Mouse (Mus musculus): ENCODE results near the gene Klk1b11. TPM values are rescaled to one million over a fixed set of nuclear protein-coding genes. Genes with fewer than 3 reads are reported as not detected.
"Not testable (repeated sequence)": the region's sequence is repeated elsewhere in the genome, so short reads cannot be mapped to it uniquely, and the experiment has no call there.

The Klk1b11 gene
- not detected in 2 replicates for polyA plus RNA-seq (2012; rRNA removed)

GRCm38 (mm10) chr7:43995577-43995976, at the start of gene Klk1b11:
Gene Klk1b11, plus strand, starts transcription at chr7:43995877.
- not testable (repeated sequence) for DNase-seq (ENCODE audit: low spot score)

GRCm38 (mm10) chr7:43950364-43950763, 45.3 kb upstream of the Klk1b11 start, which contains the start of gene Klk1b8:
Gene Klk1b8, plus strand, starts transcription at chr7:43950664.
- DNase-seq (ENCODE audit: low spot score) = no peak

GRCm38 (mm10) chr7:43952703-43953102, 43.0 kb upstream of the Klk1b11 start:
- no peak for DNase-seq (ENCODE audit: low spot score)

GRCm38 (mm10) chr7:43966451-43966850, 29.2 kb upstream of the Klk1b11 start, which contains the start of gene Klk1b1:
Gene Klk1b1, plus strand, starts transcription at chr7:43966751.
- DNase-seq (ENCODE audit: low spot score) = no peak

GRCm38 (mm10) chr7:43967058-43967457, 28.6 kb upstream of the Klk1b11 start:
- no peak for DNase-seq (ENCODE audit: low spot score)

- no peak for DNase-seq (ENCODE audit: low spot score)
Observed at GRCm38 (mm10) chr7:43967612-43968011, 28.1 kb upstream of the Klk1b11 start.

GRCm38 (mm10) chr7:43975761-43976160, 19.9 kb upstream of the Klk1b11 start, which contains the start of gene Klk1b9:
Gene Klk1b9, plus strand, starts transcription at chr7:43976061.
- not testable (repeated sequence) for DNase-seq (ENCODE audit: low spot score)

GRCm38 (mm10) chr7:43985657-43986056, 10.0 kb upstream of the Klk1b11 start:
- no peak for DNase-seq (ENCODE audit: low spot score)

GRCm38 (mm10) chr7:43994821-43995220, 856 bp upstream of the Klk1b11 start:
- DNase-seq (ENCODE audit: low spot score) = not testable (repeated sequence)

GRCm38 (mm10) chr7:44004847-44005246, 9.2 kb downstream of the Klk1b11 start:
- no peak for DNase-seq (ENCODE audit: low spot score)

GRCm38 (mm10) chr7:44011868-44012267, 16.2 kb downstream of the Klk1b11 start, which contains the start of gene Klk1b26:
Gene Klk1b26, plus strand, starts transcription at chr7:44012168.
- DNase-seq (ENCODE audit: low spot score) = not testable (repeated sequence)

GRCm38 (mm10) chr7:44014666-44015065, 19.0 kb downstream of the Klk1b11 start:
- not testable (repeated sequence) for DNase-seq (ENCODE audit: low spot score)

GRCm38 (mm10) chr7:44015071-44015470, 19.4 kb downstream of the Klk1b11 start:
- no peak for DNase-seq (ENCODE audit: low spot score)

Other genes starting within 250 kb of the Klk1b11 start
- not detected in 2 replicates for gene Klk12, start 227.0 kb upstream of the Klk1b11 start, polyA plus RNA-seq (2012; rRNA removed)
- 0.23 TPM in 1 of 2 replicates, not detected in the other for gene Klk11, start 221.3 kb upstream of the Klk1b11 start, polyA plus RNA-seq (2012; rRNA removed)
- gene Klk10, start 214.8 kb upstream of the Klk1b11 start, polyA plus RNA-seq (2012; rRNA removed) = 0.49 and 0.59 TPM in 2 replicates
- 0.04 TPM in 1 of 2 replicates, not detected in the other for gene Klk9, start 204.0 kb upstream of the Klk1b11 start, polyA plus RNA-seq (2012; rRNA removed)
- 8.1 and 8.9 TPM in 2 replicates for gene Klk8, start 198.3 kb upstream of the Klk1b11 start, polyA plus RNA-seq (2012; rRNA removed)
- gene Klk7, start 184.6 kb upstream of the Klk1b11 start, polyA plus RNA-seq (2012; rRNA removed) = not detected in 2 replicates
- 0.30 TPM in 1 of 2 replicates, not detected in the other for gene Klk6, start 171.4 kb upstream of the Klk1b11 start, polyA plus RNA-seq (2012; rRNA removed)
- not detected in 2 replicates for gene Klk5, start 153.9 kb upstream of the Klk1b11 start, polyA plus RNA-seq (2012; rRNA removed)
- not detected in 2 replicates for gene Klk4, start 114.7 kb upstream of the Klk1b11 start, polyA plus RNA-seq (2012; rRNA removed)
- gene Klk15, start 62.1 kb upstream of the Klk1b11 start, polyA plus RNA-seq (2012; rRNA removed) = not detected in 2 replicates
- gene Klk1b8, start 45.2 kb upstream of the Klk1b11 start, polyA plus RNA-seq (2012; rRNA removed) = not detected in 2 replicates
- gene Klk1b1, start 29.1 kb upstream of the Klk1b11 start, polyA plus RNA-seq (2012; rRNA removed) = not detected in 2 replicates
- gene Klk1b9, start 19.8 kb upstream of the Klk1b11 start, polyA plus RNA-seq (2012; rRNA removed) = not detected in 2 replicates
- gene Klk1b26, start 16.3 kb downstream of the Klk1b11 start, polyA plus RNA-seq (2012; rRNA removed) = not detected in 2 replicates
- not detected in 2 replicates for gene Klk1b27, start 56.4 kb downstream of the Klk1b11 start, polyA plus RNA-seq (2012; rRNA removed)
- not detected in 2 replicates for gene Klk1b21, start 106.5 kb downstream of the Klk1b11 start, polyA plus RNA-seq (2012; rRNA removed)
- gene Klk1b22, start 116.8 kb downstream of the Klk1b11 start, polyA plus RNA-seq (2012; rRNA removed) = not detected in 2 replicates
- not detected in 2 replicates for gene Klk1b16, start 140.9 kb downstream of the Klk1b11 start, polyA plus RNA-seq (2012; rRNA removed)
- not detected in 2 replicates for gene Klk1b24, start 192.4 kb downstream of the Klk1b11 start, polyA plus RNA-seq (2012; rRNA removed)
- not detected in 2 replicates for gene Klk1b3, start 202.3 kb downstream of the Klk1b11 start, polyA plus RNA-seq (2012; rRNA removed)
- not detected in 2 replicates for gene Klk1b4, start 211.6 kb downstream of the Klk1b11 start, polyA plus RNA-seq (2012; rRNA removed)
- not detected in 2 replicates for gene Klk1b5, start 220.1 kb downstream of the Klk1b11 start, polyA plus RNA-seq (2012; rRNA removed)
- gene Klk1, start 229.5 kb downstream of the Klk1b11 start, polyA plus RNA-seq (2012; rRNA removed) = 0.17 and 0.40 TPM in 2 replicates
- gene Gm36864, start 240.3 kb downstream of the Klk1b11 start, polyA plus RNA-seq (2012; rRNA removed) = not detected in 2 replicates